Mouse (Mus musculus) liver, embryonic 11.5 days (tissue): ENCODE results near the gene Bcl2. TPM values are rescaled to one million over a fixed set of nuclear protein-coding genes. Genes with fewer than 3 reads are reported as not detected.

ENCODE experiments used
- ATAC-seq: fragments of 200-750 bp; cut with Nextera tagmentation; replicated peaks from 2 replicates; pipeline ENCODE4 v1.8.0; 2017; ENCODE audit warnings: moderate number of reproducible peaks, mild to moderate bottlenecking, moderate TSS enrichment, moderate library complexity; ENCODE audit not compliant: low FRiP score
- DNase-seq: peaks from one replicate; pipeline ENCODE4 v3.0.0-alpha.2; 2017; ENCODE audit warnings: low spot score
- H3K27ac ChIP-seq: fragments of 300-500 bp; sonication (generic); 2 replicates; pipeline ENCODE4 v1.5.1; 2014; ENCODE audit warnings: mild to moderate bottlenecking, low read depth, low read length, control low read depth
- H3K27me3 ChIP-seq: fragments of 300-500 bp; sonication (generic); replicated peaks from 2 replicates; pipeline ENCODE4 v1.6.1; 2014; ENCODE audit warnings: low read length, mixed read lengths; ENCODE audit not compliant: control insufficient read depth, insufficient read depth
- H3K36me3 ChIP-seq: fragments of 300-500 bp; sonication (generic); 2 replicates; pipeline ENCODE4 v1.6.1; 2014; ENCODE audit warnings: mild to moderate bottlenecking, low read length, moderate library complexity, mixed read lengths; ENCODE audit not compliant: control insufficient read depth, insufficient read depth
- H3K4me1 ChIP-seq: fragments of 300-500 bp; sonication (generic); replicated peaks from 2 replicates; pipeline ENCODE4 v1.6.1; 2014; ENCODE audit warnings: low read length, mixed read lengths; ENCODE audit not compliant: control insufficient read depth, insufficient read depth
- H3K4me2 ChIP-seq: fragments of 300-500 bp; sonication (generic); 2 replicates; pipeline ENCODE4 v1.6.1; 2014; ENCODE audit warnings: mild to moderate bottlenecking, control low read depth, moderate library complexity
- H3K4me3 ChIP-seq: fragments of 300-500 bp; sonication (generic); 2 replicates; pipeline ENCODE4 v1.5.1; 2014; ENCODE audit warnings: low read depth, low read length, control low read depth
- H3K9ac ChIP-seq: fragments of 300-500 bp; sonication (generic); 2 replicates; pipeline ENCODE4 v1.6.1; 2014; ENCODE audit warnings: low read depth, low read length, control low read depth
- H3K9me3 ChIP-seq: fragments of 300-500 bp; sonication (generic); 2 replicates; pipeline ENCODE4 v1.6.1; 2016; ENCODE audit warnings: low read length, inconsistent platforms, mixed read lengths; ENCODE audit not compliant: control insufficient read depth
- WGBS: fragments of 180-500 bp; shearing (Covaris S2); extraction: QIAGEN DNeasy Blood & Tissue Kit; methylation state at CpG from one replicate; pipeline ENCODE4 v1.1.7; 2014; 5-methylcytosine and 5-hydroxymethylcytosine counted together
- polyA plus RNA-seq: library from polyadenylated mRNA; unstranded; fragments of >200 nt; fragmentation: Nextera tagmentation; extraction: Ambion mirVana; gene quantifications from 2 replicates; pipeline ENCODE4 v1.2.1, GENCODE M21; 2014

The Bcl2 gene
- polyA plus RNA-seq, 1 experiment from 2014 or later, result 2.8 TPM

GRCm38 (mm10) chr1:106717071-106717601 is 3.1 kb upstream of the Bcl2 start:
- H3K9ac ChIP-seq, result no peak overlapping the region
- 43% methylated on average over 7 of the region's 7 CpGs for WGBS
- ATAC-seq, result no peak
- H3K4me1 ChIP-seq, result peaks cover 15% of the 10 kb centered on the region
- no peaks in the 10 kb centered on the region for H3K9me3 ChIP-seq
- H3K36me3 ChIP-seq, result no peaks in the 10 kb centered on the region
- no peak overlapping the region for H3K27ac ChIP-seq
- no peak overlapping the region for H3K4me2 ChIP-seq
- H3K27me3 ChIP-seq, result peaks cover 7% of the 10 kb centered on the region
- no peak for DNase-seq
- no peak overlapping the region for H3K4me3 ChIP-seq

DNA sequence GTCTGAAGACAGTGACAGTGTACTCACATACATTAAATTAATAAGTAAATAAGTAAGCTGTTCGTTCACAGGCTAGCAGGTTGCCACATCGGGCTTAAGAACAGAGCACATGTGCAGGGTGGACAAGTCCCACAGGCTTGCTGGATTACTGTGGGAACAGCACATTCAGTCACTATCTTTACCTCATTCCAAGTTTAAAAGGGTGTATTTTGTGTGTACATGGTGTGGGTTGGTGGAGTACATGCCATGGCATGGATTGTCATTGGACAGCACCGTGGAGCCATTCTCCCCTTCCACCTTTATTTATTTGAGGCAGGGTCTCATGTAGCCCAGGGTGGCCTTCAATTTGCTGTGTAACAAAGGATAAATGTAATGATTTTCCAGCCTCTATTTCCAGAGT is 2.1 kb upstream of the Bcl2 start:
- H3K9ac ChIP-seq, result no peak overlapping the region

GRCm38 (mm10) chr1:106715111-106716083 is 1.3 kb upstream of the Bcl2 start:
- no peaks in the 10 kb centered on the region for H3K9me3 ChIP-seq
- H3K4me1 ChIP-seq, result peaks cover 15% of the 10 kb centered on the region
- ATAC-seq, result peak; percentile 39; the same call in 1 of the 2 replicates
- no peak for DNase-seq
- H3K27me3 ChIP-seq, result peaks cover 11% of the 10 kb centered on the region
- H3K36me3 ChIP-seq, result no peaks in the 10 kb centered on the region
- 78% methylated on average over 13 of the region's 13 CpGs for WGBS
- H3K9ac ChIP-seq, result no peak overlapping the region
- peak overlapping the region; percentile 71; the same call in 1 of the 2 replicates for H3K4me2 ChIP-seq
- no peak overlapping the region for H3K27ac ChIP-seq
- H3K4me3 ChIP-seq, result no peak overlapping the region

More for the DNA sequence above, 2.1 kb upstream of the Bcl2 start:
- ATAC-seq (no peak), DNase-seq (no peak)
- WGBS, result 83% methylated on average over 3 of the region's 3 CpGs
- no peaks in the 10 kb centered on the region for H3K9me3 ChIP-seq
- H3K4me1 ChIP-seq, result peaks cover 15% of the 10 kb centered on the region
- H3K27me3 ChIP-seq, result peaks cover 11% of the 10 kb centered on the region
- H3K36me3 ChIP-seq, result no peaks in the 10 kb centered on the region
- no peak overlapping the region for H3K4me3 ChIP-seq
- H3K27ac ChIP-seq, result no peak overlapping the region
- H3K4me2 ChIP-seq, result no peak overlapping the region

GRCm38 (mm10) chr1:106714530-106714981 is 482 bp upstream of the Bcl2 start:
- DNase-seq (peak; percentile 64), ATAC-seq (peak; percentile 45)
- Histone ChIP-seq H3K9me3 (no peaks in the 10 kb centered on the region), H3K4me1 (peaks cover 15% of the 10 kb centered on the region), H3K9ac (peak overlapping the region; percentile 71), H3K4me2 (peak overlapping the region; percentile 71), H3K27ac (peak overlapping the region; percentile 76; the same call in 1 of the 2 replicates), H3K4me3 (peak overlapping the region; percentile 73), H3K27me3 (peaks cover 11% of the 10 kb centered on the region), H3K36me3 (no peaks in the 10 kb centered on the region)
- WGBS, result 6% methylated on average over 21 of the region's 21 CpGs

DNA sequence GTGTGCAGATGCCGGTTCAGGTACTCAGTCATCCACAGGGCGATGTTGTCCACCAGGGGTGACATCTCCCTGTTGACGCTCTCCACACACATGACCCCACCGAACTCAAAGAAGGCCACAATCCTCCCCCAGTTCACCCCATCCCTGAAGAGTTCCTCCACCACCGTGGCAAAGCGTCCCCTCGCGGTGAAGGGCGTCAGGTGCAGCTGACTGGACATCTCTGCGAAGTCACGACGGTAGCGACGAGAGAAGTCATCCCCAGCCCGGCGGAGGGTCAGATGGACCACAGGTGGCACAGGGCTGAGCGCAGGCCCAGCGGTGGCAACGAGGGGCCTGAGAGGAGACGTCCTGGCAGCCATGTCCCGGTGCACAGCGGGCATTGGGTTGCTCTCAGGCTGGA is 1.7 kb downstream of the Bcl2 start:
- 13% methylated on average over 22 of the region's 22 CpGs for WGBS
- no peaks in the 10 kb centered on the region for H3K9me3 ChIP-seq
- ATAC-seq (no peak), DNase-seq (peak; percentile 52)
- peak overlapping the region; percentile 71 for H3K4me2 ChIP-seq
- H3K27ac ChIP-seq, result no peak overlapping the region
- H3K36me3 ChIP-seq, result no peaks in the 10 kb centered on the region
- peak overlapping the region; percentile 73 for H3K4me3 ChIP-seq
- H3K4me1 ChIP-seq, result peaks cover 15% of the 10 kb centered on the region
- H3K27me3 ChIP-seq, result peaks cover 11% of the 10 kb centered on the region
- no peak overlapping the region for H3K9ac ChIP-seq

DNA sequence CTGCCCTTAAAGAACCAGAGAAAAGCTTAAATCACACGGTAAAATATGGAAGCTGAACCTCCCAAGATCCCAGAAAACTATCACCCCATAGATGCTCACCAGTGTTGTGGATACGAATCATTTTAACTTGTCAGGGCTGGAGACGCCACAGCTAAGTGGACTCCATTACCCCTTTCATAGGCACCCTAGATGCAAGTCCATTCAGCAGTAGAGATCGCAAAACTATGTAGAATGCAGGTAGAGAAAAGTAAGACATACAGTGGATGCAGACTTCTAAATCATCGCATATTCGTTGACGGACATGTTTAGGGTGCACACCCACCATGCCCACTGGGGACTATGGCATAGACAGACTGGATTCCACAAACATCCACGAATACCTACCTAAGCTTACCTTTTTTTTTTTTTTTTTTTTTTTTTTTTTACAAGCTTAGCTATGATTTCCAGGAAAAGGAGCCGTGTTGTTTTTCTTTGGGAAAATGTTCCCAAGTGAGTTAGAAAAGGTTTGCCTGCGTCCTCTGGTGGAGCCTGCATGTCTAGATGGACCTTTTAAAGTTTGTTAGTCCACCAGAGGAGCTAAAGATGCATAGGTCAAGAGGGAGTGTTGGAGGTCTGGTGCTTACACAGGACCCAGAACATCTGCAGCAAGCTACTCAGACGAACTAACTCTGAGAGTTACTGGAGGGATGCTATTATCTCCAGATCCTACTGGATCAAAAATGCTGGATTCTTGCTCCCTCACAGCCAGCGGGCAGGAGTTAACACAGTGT is 2.5 kb downstream of the Bcl2 start:
- DNase-seq (no peak), ATAC-seq (no peak)
- Histone ChIP-seq H3K27me3 (peaks cover 11% of the 10 kb centered on the region), H3K36me3 (no peaks in the 10 kb centered on the region), H3K4me3 (peak overlapping the region; percentile 73; the same call in 1 of the 2 replicates), H3K9ac (no peak overlapping the region), H3K4me2 (peak overlapping the region; percentile 71), H3K9me3 (no peaks in the 10 kb centered on the region), H3K4me1 (peaks cover 15% of the 10 kb centered on the region), H3K27ac (no peak overlapping the region)
- WGBS, result 72% methylated on average over 12 of the region's 12 CpGs

- H3K9me3 ChIP-seq, result no peaks in the 10 kb centered on the region
- H3K36me3 ChIP-seq, result no peaks in the 10 kb centered on the region
- H3K9ac ChIP-seq, result no peak overlapping the region
- peaks cover 10% of the 10 kb centered on the region for H3K4me1 ChIP-seq
- H3K27ac ChIP-seq, result no peak overlapping the region
- no peak overlapping the region for H3K4me2 ChIP-seq
- H3K4me3 ChIP-seq, result no peak overlapping the region
- no peak for ATAC-seq
- WGBS, result 57% methylated on average over 7 of the region's 7 CpGs
- H3K27me3 ChIP-seq, result peaks cover 11% of the 10 kb centered on the region
- DNase-seq, result no peak
These were observed 3.9 kb downstream of the Bcl2 start for GRCm38 (mm10) chr1:106710202-106710601.

- ATAC-seq (no peak), DNase-seq (no peak)
- no peak overlapping the region for H3K27ac ChIP-seq
- no peak overlapping the region for H3K9ac ChIP-seq
- no peaks in the 10 kb centered on the region for H3K9me3 ChIP-seq
- H3K4me1 ChIP-seq, result 0 out of 2 replicates have a peak, but pooled peaks cover under 1% of the 10 kb centered on the region
- H3K4me3 ChIP-seq, result no peak overlapping the region
- H3K27me3 ChIP-seq, result peaks cover 6% of the 10 kb centered on the region
- H3K36me3 ChIP-seq, result no peaks in the 10 kb centered on the region
- no peak overlapping the region for H3K4me2 ChIP-seq
- 74% methylated on average over 6 of the region's 6 CpGs for WGBS
These were observed 6.8 kb downstream of the Bcl2 start for GRCm38 (mm10) chr1:106707036-106707880.
